Mouse (Mus musculus) heart, embryonic 16.5 days (tissue): ENCODE measurements at regions not wholly inside any gene's neighbourhood (a gene's known extent, or its start where the extent isn't known, plus 50 kb on each side); places are given as distances from the start of the nearest gene placed in this dataset.

Source experiments
- ATAC-seq: fragments of 200-750 bp; cut with Nextera tagmentation; replicated peaks from 2 replicates; pipeline ENCODE4 v1.8.0; 2017; ENCODE audit warnings: moderate number of reproducible peaks; ENCODE audit not compliant: insufficient read depth, low FRiP score; ENCODE audit errors: extremely low read depth
- H3K27ac ChIP-seq: fragments of 300-500 bp; sonication (generic); 2 replicates; pipeline ENCODE4 v1.5.1; 2014; ENCODE audit warnings: mild to moderate bottlenecking, low read length, control low read depth, moderate library complexity
- H3K27me3 ChIP-seq: fragments of 300-500 bp; sonication (generic); 2 replicates; pipeline ENCODE4 v1.6.1; 2014; ENCODE audit warnings: low read length, mixed read lengths; ENCODE audit not compliant: control insufficient read depth, insufficient read depth
- H3K36me3 ChIP-seq: fragments of 300-500 bp; sonication (generic); 2 replicates; pipeline ENCODE4 v1.6.1; 2014; ENCODE audit not compliant: control insufficient read depth, insufficient read depth
- H3K4me1 ChIP-seq: fragments of 300-500 bp; sonication (generic); 2 replicates; pipeline ENCODE4 v1.6.1; 2014; ENCODE audit warnings: low read length, mixed read lengths; ENCODE audit not compliant: control insufficient read depth, insufficient read depth
- H3K4me2 ChIP-seq: fragments of 300-500 bp; sonication (generic); 2 replicates; pipeline ENCODE4 v1.6.1; 2014; ENCODE audit warnings: low read depth, mild to moderate bottlenecking, control low read depth, low read length
- H3K4me3 ChIP-seq: fragments of 300-500 bp; sonication (generic); 2 replicates; pipeline ENCODE4 v1.5.1; 2014; ENCODE audit warnings: mild to moderate bottlenecking, control low read depth, low read length
- H3K9ac ChIP-seq: fragments of 300-500 bp; sonication (generic); 2 replicates; pipeline ENCODE4 v1.6.1; 2014; ENCODE audit warnings: low read length, control low read depth
- H3K9me3 ChIP-seq: fragments of 300-500 bp; sonication (generic); replicated peaks from 2 replicates; pipeline ENCODE4 v1.6.1; 2016; ENCODE audit warnings: low read length; ENCODE audit not compliant: control insufficient read depth
- WGBS: fragments of 180-500 bp; shearing (Covaris S2); extraction: QIAGEN DNeasy Blood & Tissue Kit; methylation state at CpG from one replicate; pipeline ENCODE4 v1.1.7; 2014; 5-methylcytosine and 5-hydroxymethylcytosine counted together

DNA sequence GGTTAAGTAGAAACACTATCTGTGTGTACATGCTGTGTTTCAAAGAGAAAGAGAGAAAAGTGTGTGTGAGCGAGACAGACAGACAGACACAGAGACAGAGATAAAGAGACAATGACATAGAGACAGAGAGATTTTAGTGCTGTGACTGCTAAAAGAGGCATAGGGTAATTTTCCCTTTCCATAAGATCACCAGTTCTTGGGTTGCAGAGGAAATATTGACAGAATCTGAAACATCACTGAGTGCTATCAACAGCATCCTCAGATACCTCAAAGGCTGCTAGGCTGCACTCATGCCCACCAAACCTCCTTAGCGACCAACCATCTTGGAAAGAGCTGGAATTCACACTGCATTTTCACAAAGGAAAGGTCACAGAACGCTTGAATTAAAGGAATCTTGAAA is 93.6 kb downstream of the Nfkbiz start:
- Histone ChIP-seq H3K9me3 (no peaks in the 10 kb centered on the region), H3K36me3 (no peaks in the 10 kb centered on the region), H3K4me1 (no peaks in the 10 kb centered on the region), H3K27me3 (no peaks in the 10 kb centered on the region), H3K4me3 (no peak overlapping the region), H3K9ac (no peak overlapping the region), H3K27ac (no peak overlapping the region), H3K4me2 (no peak overlapping the region)
- 59% methylated on average over 3 of the region's 3 CpGs for WGBS
- no peak for ATAC-seq

DNA sequence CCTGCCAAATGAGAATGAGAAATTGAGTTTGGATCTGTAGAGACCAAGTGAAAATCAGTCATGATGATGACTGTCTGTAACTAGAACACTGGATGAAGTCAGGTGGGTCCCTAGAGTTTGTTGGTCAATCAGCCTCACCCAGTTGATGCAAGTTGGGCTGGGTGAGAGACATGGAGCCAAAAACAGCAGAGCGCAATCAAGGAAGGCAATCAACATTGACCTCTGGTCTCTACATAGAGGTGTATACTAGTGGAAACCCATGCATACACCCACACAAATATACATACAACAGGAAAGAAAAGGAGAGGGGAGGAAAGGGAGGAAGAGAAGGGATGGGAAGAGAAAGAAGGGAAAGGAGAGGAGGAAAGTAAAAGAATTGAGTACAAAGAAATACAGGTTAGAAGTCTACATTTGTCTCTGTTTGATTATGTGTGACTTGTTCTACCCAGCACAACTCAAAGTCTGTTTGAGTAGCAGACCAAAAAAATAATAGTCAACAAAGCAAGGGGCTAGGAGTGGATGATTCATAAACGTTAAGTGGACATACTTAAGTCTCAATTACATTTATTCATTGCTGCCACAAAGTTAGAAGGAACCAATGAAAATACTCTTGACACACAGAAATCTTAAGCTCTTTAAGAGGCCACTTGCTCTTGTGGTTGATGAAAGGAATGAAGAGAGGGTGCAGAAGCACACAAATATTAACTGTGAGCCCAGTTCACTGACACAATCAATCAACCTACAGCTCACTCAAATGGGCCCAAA is 97.4 kb downstream of the Nfkbiz start:
- no peak overlapping the region for H3K4me2 ChIP-seq
- H3K27me3 ChIP-seq: no peaks in the 10 kb centered on the region
- no peaks in the 10 kb centered on the region for H3K4me1 ChIP-seq
- ATAC-seq: no peak
- no peaks in the 10 kb centered on the region for H3K9me3 ChIP-seq
- no peak overlapping the region for H3K4me3 ChIP-seq
- no peak overlapping the region for H3K27ac ChIP-seq
- WGBS: 78% methylated on average over 2 of the region's 2 CpGs
- H3K9ac ChIP-seq: no peak overlapping the region
- H3K36me3 ChIP-seq: no peaks in the 10 kb centered on the region

DNA sequence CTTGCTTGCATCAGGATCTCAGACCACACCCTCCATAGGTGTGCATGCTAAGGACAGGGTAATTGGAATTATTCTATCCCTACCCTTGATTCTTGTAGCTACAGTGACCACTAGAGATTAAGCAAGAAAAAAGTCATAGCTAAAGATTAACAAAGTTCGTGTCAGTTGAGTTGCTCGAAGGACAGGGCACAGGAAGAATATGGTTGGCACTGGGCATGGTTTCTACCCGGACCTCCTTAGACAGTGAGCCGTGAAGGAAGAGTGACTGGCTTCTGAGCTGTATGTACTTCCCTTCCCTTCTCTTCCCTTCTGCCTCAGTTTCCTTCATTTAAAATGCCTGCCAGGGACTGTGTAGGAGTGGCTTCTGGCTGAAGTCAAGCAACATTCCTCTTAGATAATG is 100.0 kb downstream of the Nfkbiz start:
- ATAC-seq: no peak
- Histone ChIP-seq H3K27me3 (no peaks in the 10 kb centered on the region), H3K4me3 (no peak overlapping the region), H3K9me3 (no peaks in the 10 kb centered on the region), H3K4me1 (no peaks in the 10 kb centered on the region), H3K9ac (no peak overlapping the region), H3K4me2 (no peak overlapping the region), H3K27ac (no peak overlapping the region), H3K36me3 (no peaks in the 10 kb centered on the region)
- WGBS: 82% methylated on average over 4 of the region's 4 CpGs

GRCm38 (mm10) chr16:55735476-55735968 is 103.2 kb downstream of the Nfkbiz start:
- no peaks in the 10 kb centered on the region for H3K9me3 ChIP-seq
- H3K27me3 ChIP-seq: no peaks in the 10 kb centered on the region
- no peak overlapping the region for H3K4me2 ChIP-seq
- no peaks in the 10 kb centered on the region for H3K36me3 ChIP-seq
- no peak overlapping the region for H3K9ac ChIP-seq
- no peak overlapping the region for H3K27ac ChIP-seq
- 80% methylated on average over 7 of the region's 7 CpGs for WGBS
- no peak overlapping the region for H3K4me3 ChIP-seq
- no peaks in the 10 kb centered on the region for H3K4me1 ChIP-seq
- ATAC-seq: no peak

- Histone ChIP-seq H3K36me3 (no peaks in the 10 kb centered on the region), H3K27ac (no peak overlapping the region), H3K9me3 (no peaks in the 10 kb centered on the region), H3K9ac (no peak overlapping the region), H3K4me3 (no peak overlapping the region), H3K4me2 (no peak overlapping the region), H3K4me1 (no peaks in the 10 kb centered on the region), H3K27me3 (no peaks in the 10 kb centered on the region)
- WGBS: 70% methylated on average over 11 of the region's 11 CpGs
- ATAC-seq: no peak
Measured at GRCm38 (mm10) chr16:55734301-55734700, 104.4 kb downstream of the Nfkbiz start.

- peak; percentile 28; the same call in 1 of the 2 replicates for ATAC-seq
- Histone ChIP-seq H3K27ac (no peak overlapping the region), H3K36me3 (no peaks in the 10 kb centered on the region), H3K27me3 (no peaks in the 10 kb centered on the region), H3K4me1 (no peaks in the 10 kb centered on the region), H3K9ac (no peak overlapping the region), H3K9me3 (no peaks in the 10 kb centered on the region), H3K4me3 (no peak overlapping the region), H3K4me2 (no peak overlapping the region)
- 40% methylated on average over 4 of the region's 4 CpGs for WGBS
Measured at GRCm38 (mm10) chr16:55733751-55734150, 104.9 kb downstream of the Nfkbiz start.

DNA sequence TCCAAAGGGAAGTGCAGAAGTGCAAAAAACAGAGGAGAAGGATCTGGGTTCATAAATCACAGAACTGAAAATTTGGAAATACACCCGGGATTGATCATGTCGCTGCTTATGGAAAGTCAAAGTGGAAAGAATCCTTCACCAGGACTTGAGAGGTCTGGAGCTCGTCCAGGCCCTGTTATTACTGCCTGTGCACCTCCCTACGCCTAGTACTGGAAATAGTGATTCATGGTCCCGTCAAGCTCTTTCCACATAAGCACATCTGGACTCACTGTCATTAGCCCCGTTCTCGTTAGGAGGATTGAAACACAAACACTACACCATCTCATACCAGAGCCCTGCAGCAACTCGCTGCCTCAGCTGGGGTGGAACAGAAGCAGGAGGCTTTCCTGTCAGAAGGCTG is 107.7 kb downstream of the Nfkbiz start:
- no peak overlapping the region for H3K9ac ChIP-seq
- H3K9me3 ChIP-seq: no peaks in the 10 kb centered on the region
- H3K4me2 ChIP-seq: no peak overlapping the region
- H3K4me1 ChIP-seq: no peaks in the 10 kb centered on the region
- no peaks in the 10 kb centered on the region for H3K27me3 ChIP-seq
- H3K27ac ChIP-seq: no peak overlapping the region
- H3K4me3 ChIP-seq: no peak overlapping the region
- H3K36me3 ChIP-seq: no peaks in the 10 kb centered on the region
- ATAC-seq: 0 out of 2 replicates have a peak, but pooled peaks have one; percentile 28
- 50% methylated on average over 8 of the region's 8 CpGs for WGBS

DNA sequence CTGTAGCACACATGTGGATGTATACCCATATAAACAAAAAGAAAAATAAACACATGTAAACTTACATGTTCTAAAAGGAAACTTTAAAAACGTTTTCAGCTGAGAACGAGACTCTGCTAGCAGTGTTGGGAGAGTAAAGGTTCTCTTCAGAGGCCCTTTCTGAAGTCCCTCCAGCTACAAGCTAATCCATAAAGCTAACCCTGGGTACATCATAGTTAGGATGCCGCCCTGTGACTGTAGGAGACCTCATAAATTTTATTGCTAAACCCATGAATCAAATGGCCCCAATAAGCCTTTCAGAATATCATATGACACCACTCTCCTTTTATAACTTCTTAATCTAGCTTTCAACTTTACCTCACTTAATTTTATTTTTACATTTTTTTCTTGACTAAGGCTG is 112.2 kb downstream of the Nfkbiz start:
- Histone ChIP-seq H3K36me3 (no peaks in the 10 kb centered on the region), H3K9me3 (no peaks in the 10 kb centered on the region), H3K4me3 (no peak overlapping the region), H3K4me2 (no peak overlapping the region), H3K27ac (no peak overlapping the region), H3K4me1 (no peaks in the 10 kb centered on the region), H3K9ac (no peak overlapping the region), H3K27me3 (no peaks in the 10 kb centered on the region)
- no peak for ATAC-seq
- 66% methylated on average over 3 of the region's 3 CpGs for WGBS

GRCm38 (mm10) chr16:55720430-55720829 is 118.3 kb downstream of the Nfkbiz start:
- Histone ChIP-seq H3K4me2 (no peak overlapping the region), H3K4me3 (no peak overlapping the region), H3K4me1 (no peaks in the 10 kb centered on the region), H3K9me3 (no peaks in the 10 kb centered on the region), H3K27ac (no peak overlapping the region), H3K36me3 (no peaks in the 10 kb centered on the region), H3K27me3 (no peaks in the 10 kb centered on the region), H3K9ac (no peak overlapping the region)
- WGBS: 35% methylated on average over 3 of the region's 3 CpGs
- ATAC-seq: no peak
